Mouse (Mus musculus): ENCODE results near the gene Zfp933. TPM values are rescaled to one million over a fixed set of nuclear protein-coding genes. Genes with fewer than 3 reads are reported as not detected.
"Not testable (repeated sequence)": the region's sequence is repeated elsewhere in the genome, so short reads cannot be mapped to it uniquely, and the experiment has no call there.

Gene Zfp933
- polyA plus RNA-seq, 1 experiment from 2014 or later = 6.2 TPM

DNA sequence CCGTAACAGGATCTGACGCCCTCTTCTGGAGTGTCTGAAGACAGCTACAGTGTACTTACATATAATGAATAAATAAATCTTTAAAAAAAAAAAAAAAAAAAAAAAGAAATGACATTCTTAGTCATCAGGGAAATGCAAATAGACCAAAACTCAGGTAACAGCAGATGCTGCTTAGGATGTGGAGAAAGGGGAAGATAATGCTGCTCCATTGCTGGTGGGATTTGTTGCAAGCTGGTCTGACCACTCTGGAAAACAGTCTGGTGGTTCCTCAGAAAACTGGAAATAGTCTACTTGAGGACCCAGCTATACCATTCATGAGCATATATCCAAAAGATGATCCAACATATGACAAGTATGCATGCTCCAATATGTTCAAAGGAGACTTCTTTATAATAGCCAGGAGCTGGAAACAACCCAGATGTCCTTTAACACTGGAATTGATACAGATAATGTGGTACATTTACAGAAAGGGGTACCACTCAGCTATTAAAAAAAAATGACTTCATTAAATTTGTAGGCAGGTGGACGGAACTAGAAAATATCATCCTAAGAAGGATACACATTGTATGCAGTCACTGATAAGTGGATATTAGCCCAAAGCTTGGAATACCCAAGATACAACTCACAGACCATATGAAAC, 54.0 kb downstream of the Zfp933 start:
- H3K4me3 ChIP-seq (replicated peaks; ENCODE audit: low read length); H3K27me3 ChIP-seq (ENCODE audit: control insufficient read depth, insufficient read depth, low read length); ATAC-seq (ENCODE audit: insufficient read depth, low FRiP score); H3K27ac ChIP-seq (ENCODE audit: low read length); H3K4me1 ChIP-seq (ENCODE audit: control insufficient read depth, insufficient read depth, low read length); H3K9ac ChIP-seq (ENCODE audit: low read length); H3K4me2 ChIP-seq (ENCODE audit: low read depth, low read length): not testable (repeated sequence)
- H3K36me3 ChIP-seq (ENCODE audit: control insufficient read depth, insufficient read depth, low read length) = peaks cover 13% of the 10 kb centered on the region
- 96% methylated on average over 1 of the region's 3 CpGs for WGBS
- H3K9me3 ChIP-seq (replicated peaks; ENCODE audit: control insufficient read depth, low read length) = peaks cover 13% of the 10 kb centered on the region

- H3K4me1 ChIP-seq (ENCODE audit: control insufficient read depth, insufficient read depth, low read length); ATAC-seq (ENCODE audit: insufficient read depth, low FRiP score); H3K9ac ChIP-seq (ENCODE audit: low read length); H3K4me2 ChIP-seq (ENCODE audit: low read depth, low read length); H3K27ac ChIP-seq (ENCODE audit: low read length); H3K27me3 ChIP-seq (ENCODE audit: control insufficient read depth, insufficient read depth, low read length); H3K4me3 ChIP-seq (replicated peaks; ENCODE audit: low read length): not testable (repeated sequence)
- WGBS = 67% methylated on average over 2 of the region's 2 CpGs
- Histone ChIP-seq H3K9me3 (replicated peaks; ENCODE audit: control insufficient read depth, low read length) (peaks cover 13% of the 10 kb centered on the region), H3K36me3 (ENCODE audit: control insufficient read depth, insufficient read depth, low read length) (peaks cover 13% of the 10 kb centered on the region)
These were observed 54.7 kb downstream of the Zfp933 start for GRCm38 (mm10) chr4:147793390-147793916.

DNA sequence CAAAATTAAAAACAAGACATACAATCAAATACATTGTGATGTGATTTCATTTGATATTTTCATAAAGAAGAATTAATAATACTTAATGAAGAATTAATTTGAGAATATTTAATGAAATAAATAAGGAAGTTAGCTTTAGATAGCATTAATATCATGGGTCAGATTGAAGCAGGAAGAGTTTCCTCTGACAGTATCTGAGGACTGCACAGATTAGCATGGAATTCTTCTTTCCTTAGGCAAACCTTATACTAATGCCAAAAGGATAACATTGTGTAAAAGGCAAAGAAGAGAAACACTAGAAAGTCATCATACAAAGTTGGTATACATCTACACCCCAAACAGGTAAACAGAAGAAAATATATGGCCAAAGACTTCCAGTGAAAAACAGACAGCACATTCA, 56.4 kb downstream of the Zfp933 start:
- not testable (repeated sequence) for H3K27ac ChIP-seq (ENCODE audit: low read length); H3K27me3 ChIP-seq (ENCODE audit: control insufficient read depth, insufficient read depth, low read length); H3K4me2 ChIP-seq (ENCODE audit: low read depth, low read length); H3K4me3 ChIP-seq (replicated peaks; ENCODE audit: low read length); ATAC-seq (ENCODE audit: insufficient read depth, low FRiP score); H3K9ac ChIP-seq (ENCODE audit: low read length); H3K4me1 ChIP-seq (ENCODE audit: control insufficient read depth, insufficient read depth, low read length)
- peaks cover 13% of the 10 kb centered on the region for H3K36me3 ChIP-seq (ENCODE audit: control insufficient read depth, insufficient read depth, low read length)
- H3K9me3 ChIP-seq (replicated peaks; ENCODE audit: control insufficient read depth, low read length) = peaks cover 15% of the 10 kb centered on the region

Other genes with a start within 250 kb of the Zfp933 start
- gene Zfp979, start 205.9 kb downstream of the Zfp933 start, polyA plus RNA-seq (2015; fragmentation: Nextera tagmentation; extraction: Ambion mirVana) = 2.0 and 2.6 TPM in 2 replicates
- gene Zfp534, start 145.8 kb downstream of the Zfp933 start, polyA plus RNA-seq (2015; fragmentation: Nextera tagmentation; extraction: Ambion mirVana) = not detected in 2 replicates
- gene Zfp984, start 38.6 kb downstream of the Zfp933 start, polyA plus RNA-seq (2015; fragmentation: Nextera tagmentation; extraction: Ambion mirVana) = 8.7 and 9.3 TPM in 2 replicates
- gene Miip, start 20.4 kb upstream of the Zfp933 start, polyA plus RNA-seq (2015; fragmentation: Nextera tagmentation; extraction: Ambion mirVana) = 35.3 and 37.4 TPM in 2 replicates
- gene Fv1, start 20.6 kb upstream of the Zfp933 start, polyA plus RNA-seq (2015; fragmentation: Nextera tagmentation; extraction: Ambion mirVana) = 10.4 and 11.1 TPM in 2 replicates
- gene Mfn2, start 56.3 kb upstream of the Zfp933 start, polyA plus RNA-seq (2015; fragmentation: Nextera tagmentation; extraction: Ambion mirVana) = 43.0 and 47.4 TPM in 2 replicates
- 56.2 and 56.4 TPM in 2 replicates for gene Plod1, start 88.4 kb upstream of the Zfp933 start, polyA plus RNA-seq (2015; fragmentation: Nextera tagmentation; extraction: Ambion mirVana)
- 5.8 and 7.5 TPM in 2 replicates for gene 2510039O18Rik, start 92.5 kb upstream of the Zfp933 start, polyA plus RNA-seq (2015; fragmentation: Nextera tagmentation; extraction: Ambion mirVana)
- gene Nppb, start 137.4 kb upstream of the Zfp933 start, polyA plus RNA-seq (2015; fragmentation: Nextera tagmentation; extraction: Ambion mirVana) = not detected in 2 replicates
- 0.18 TPM in 1 of 2 replicates, not detected in the other for gene Nppa, start 152.4 kb upstream of the Zfp933 start, polyA plus RNA-seq (2015; fragmentation: Nextera tagmentation; extraction: Ambion mirVana)
- 5.7 and 6.1 TPM in 2 replicates for gene Clcn6, start 190.5 kb upstream of the Zfp933 start, polyA plus RNA-seq (2015; fragmentation: Nextera tagmentation; extraction: Ambion mirVana)
- 26.0 and 26.7 TPM in 2 replicates for gene Mthfr, start 190.7 kb upstream of the Zfp933 start, polyA plus RNA-seq (2015; fragmentation: Nextera tagmentation; extraction: Ambion mirVana)
- gene Agtrap, start 239.7 kb upstream of the Zfp933 start, polyA plus RNA-seq (2015; fragmentation: Nextera tagmentation; extraction: Ambion mirVana) = 16.5 and 16.9 TPM in 2 replicates

Data from stomach, embryonic 16.5 days (tissue).